Mouse (Mus musculus) ovary, postnatal 14 days (tissue): ENCODE measurements around the gene Cacna1g.

ENCODE experiments used
- DNase-seq: peaks from one replicate; pipeline ENCODE4 v3.0.0; 2022; ENCODE audit warnings: low spot score

Cacna1g gene

DNA sequence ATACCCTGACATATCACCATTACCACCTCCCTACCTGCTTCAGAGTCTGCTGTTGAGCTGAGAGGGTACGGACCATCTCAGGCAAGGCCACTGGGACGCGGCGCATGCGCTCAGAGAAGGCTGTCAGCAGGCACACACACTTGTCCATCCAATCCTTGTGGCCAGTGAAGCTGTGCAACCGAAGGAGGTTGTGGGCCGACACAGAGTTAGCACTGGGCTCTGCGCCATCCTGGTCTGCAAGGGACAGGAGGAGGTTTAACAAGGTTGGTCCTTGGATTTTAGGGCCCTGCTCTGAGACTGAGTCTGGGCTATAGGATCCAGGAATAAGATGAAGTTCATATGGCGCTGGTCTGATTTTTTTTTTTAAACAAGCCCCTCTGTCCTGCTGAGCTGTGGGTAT lies 6.4 kb upstream of the Cacna1g start:
- no peak for DNase-seq

DNA sequence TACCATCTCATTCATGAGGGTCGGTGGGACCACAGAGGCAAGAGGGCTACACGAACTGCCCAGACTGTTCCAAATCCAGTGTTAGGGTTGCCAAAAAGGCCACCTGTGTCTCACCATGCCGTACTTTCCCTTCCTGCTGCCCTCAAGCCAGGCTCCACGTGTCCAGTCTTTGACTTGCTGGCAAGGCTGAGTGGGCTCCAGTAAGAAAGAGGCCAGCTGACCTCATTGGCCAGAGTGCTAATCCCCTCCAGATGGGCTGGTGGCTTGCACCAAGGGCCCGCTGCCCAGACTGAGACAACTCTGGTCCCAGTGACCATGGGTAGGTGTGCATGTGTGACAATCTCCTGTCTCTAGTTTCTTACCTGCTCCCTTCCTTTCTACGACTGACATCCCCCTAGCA lies 3.7 kb upstream of the Cacna1g start:
- DNase-seq, result no peak

DNA sequence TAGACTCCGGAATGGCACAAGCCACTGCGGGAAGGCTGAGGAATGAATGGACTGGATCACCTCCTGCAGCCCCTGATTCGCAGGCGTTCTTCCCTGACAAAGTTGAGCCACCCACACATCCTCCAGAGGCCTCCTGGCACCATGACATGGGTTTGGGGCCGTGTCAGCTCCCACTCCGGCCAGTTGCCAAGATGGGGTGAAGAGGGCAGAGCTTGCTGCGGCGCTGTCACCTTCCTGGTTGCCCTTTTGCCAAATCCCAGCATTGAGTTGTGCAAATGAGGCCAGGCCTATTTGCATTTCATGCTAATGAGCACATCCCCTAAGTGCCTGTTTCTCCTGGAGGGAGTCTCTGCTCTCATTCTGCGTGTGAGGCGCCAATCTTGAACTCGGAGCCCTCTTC lies 1.7 kb upstream of the Cacna1g start:
- DNase-seq, result no peak

DNA sequence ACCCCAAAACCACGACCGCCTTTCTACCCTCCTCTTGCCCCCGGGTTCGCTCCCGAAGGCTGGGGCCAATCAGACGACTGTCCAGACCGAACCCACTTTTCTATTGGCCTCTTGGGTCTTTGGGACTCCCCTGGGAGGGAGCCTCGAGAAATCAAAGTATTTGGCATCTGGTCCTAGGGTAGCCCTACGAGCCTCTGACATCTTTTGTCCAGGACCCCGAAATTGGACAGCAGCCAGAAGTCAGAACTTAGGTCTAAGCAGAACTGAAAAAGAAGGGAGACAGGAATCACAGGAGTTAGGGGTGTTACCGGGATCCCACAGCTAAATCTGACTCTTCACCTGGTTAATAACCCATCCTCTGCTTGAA lies 529 bp upstream of the Cacna1g start:
- no peak for DNase-seq

DNA sequence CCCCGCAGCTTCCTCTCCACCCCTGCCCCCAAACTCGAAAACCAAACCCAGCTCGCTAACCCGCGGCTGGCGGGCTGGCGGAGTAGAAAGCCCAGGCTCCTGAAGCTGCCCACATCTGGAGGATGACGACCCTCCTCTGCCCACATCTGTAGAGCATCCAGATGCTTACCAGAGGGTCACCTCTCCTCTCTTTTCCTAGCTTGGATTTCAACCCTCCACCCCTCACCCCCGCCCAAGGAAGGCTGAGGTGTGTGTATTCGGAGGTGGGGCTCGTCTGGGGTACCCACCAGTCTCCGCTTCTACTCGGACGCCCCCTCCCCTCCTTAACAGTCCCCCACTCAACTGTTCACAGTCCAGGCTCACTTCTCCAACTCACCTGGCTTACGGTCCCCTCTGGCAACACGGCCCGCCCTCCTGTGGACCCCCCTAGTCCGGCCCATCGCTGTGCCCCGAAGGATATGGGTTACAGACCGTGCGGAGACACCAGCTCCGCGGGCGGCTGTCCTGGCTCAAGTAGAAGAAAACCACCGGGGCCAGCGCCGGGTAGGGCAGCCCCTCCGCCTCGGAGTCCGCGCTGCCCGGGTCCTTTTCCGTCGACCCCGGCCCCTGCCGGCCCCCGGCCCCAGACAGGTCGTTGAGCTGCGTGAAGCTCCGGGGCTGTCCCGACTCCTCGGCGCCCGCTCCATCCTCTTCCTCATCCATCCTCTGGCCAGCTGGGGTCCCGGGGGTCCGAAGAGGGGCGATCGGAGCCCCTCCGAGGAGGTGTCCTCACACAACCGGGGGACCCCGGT lies 887 bp downstream of the Cacna1g start:
- no peak for DNase-seq

DNA sequence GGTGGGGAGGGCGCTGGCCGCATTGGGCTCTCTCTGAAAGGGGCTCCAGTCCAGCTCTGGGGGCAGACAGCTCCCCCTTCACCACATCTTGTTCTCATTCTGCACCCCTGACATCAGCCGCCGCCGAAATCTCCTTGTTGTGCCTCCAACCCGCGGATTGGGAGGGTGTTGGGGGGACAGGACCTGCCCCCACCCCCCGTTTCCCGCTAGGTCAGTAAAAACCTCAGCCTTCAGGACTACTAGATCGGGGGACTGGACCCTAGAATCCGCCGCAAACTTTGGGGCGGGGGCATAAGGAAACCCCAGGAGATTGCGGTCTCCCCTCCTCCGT lies 1.4 kb downstream of the Cacna1g start:
- no peak for DNase-seq

DNA sequence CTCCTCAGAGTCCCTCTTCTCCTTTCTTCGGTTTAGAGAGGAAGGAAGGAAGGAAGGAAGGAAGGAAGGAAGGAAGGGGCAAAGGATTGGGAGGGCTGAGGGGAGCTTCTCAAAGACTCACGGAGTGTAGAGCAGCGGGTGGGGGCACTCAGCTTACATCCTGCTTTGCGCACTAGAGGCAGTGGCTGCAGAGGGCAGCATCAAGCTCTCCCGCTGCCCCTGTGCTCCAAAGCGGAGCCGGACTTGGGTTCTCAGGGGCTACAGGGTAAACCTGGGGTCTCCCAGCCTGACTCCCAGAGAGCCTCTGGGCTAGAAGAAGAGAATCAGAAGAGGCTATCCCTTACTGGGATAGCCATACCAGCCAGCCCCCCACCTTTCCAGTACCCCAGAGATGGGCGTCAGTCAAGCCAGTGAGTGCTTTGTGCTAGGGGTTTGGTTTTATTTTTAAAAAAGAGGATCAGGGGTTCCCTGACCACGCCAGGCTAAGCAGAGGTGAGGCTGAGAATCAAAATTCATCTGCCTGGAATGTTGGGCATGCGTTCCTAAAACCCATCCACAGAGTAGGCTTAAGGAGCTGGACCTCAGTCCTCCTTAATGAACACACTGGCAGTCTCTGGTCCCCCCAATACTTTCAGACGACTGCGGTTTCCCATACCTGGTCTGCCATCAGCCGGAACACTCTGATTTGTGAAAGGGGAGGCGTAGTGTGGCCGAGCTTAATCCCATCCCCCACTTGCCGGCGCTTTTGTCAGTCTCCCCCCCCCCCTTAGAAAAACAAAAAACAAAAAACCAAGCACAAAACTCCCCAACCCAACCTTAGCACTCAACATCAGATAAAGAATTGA lies 2.0 kb downstream of the Cacna1g start:
- DNase-seq, result no peak

DNA sequence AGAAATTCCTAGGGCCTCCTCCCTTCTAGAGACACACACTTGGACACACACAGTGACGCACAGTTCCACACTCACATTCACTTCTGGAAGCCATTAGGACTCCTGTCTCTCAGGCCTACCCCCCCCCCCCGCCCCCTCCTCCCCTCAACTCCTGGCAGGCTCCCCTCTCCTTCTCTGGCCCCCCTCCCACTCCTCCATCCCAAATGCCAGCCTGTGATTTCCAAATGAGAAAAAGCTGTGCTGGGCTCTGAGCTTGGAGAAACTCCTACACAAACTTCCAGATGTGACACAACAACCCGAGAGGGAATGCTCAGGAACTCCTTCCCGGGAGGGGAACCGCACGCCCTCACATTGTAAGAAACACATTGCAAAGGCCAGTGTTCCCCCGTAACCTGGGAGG lies 3.6 kb downstream of the Cacna1g start:
- no peak for DNase-seq

DNA sequence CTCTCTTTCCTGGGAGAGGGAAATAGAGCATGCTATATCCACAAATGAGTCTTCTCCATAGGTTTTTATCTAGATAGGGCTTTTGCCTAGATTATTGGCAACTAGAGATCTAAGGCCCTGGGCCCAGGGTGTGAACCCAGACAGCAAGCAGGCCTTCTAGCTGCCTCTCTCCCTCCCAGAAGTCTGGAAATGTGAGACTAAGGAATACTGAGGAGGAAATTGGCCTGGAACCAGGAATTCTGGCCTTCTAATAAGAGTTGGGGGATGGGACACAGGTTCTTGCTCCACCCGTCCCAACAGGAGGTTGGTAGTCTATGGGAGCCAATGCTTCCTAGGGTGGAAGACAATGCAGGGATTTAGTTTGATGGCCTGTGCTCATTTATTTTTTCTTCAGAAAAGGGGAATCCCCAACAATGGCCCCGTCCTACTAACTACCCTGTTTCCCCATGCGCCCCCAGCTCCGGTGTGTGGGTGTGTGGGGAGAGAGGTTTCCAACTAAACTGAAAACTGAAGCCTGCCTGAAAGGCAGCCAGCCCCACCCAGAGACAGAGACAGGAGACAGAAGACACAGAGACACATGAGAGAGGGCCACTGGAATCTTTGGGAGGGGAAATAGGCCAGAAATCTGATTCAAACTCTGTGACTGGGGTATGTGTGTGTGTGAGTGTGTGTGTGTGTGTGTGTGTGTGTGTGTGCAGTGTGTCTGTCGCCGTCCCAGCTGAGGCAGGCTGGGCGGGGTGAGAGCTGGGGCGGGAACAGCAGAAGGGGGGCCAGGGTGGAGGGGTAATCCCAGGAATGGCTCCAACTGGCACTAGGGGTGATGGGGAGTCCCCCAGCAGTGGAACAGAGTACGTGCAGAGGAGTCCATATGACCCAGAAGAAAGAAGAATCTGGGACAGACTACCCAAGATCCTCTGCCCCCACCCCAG lies 4.6 kb downstream of the Cacna1g start:
- DNase-seq, result no peak

DNA sequence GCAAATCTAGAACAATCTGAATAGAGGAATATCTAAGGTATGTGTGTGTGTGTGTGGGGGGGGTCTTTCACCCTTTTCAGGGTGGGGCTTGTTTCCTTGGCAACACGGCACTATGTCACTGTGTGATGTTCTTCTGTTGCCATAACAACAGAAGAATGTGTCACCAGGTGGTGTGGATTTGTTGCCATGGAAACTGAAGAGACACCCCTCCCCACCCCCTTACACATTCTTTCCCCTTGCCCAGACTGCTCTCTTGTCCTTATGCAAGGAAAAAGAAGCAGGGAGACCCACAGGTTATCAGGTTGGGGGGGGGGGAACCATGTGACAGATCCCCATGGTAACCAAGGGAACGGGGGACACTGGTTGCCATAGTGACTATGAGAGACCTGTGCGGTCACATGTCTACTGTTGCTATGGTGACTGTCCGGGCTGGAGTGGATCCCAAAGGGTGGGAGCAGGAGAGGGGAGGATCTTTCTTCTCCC lies 5.4 kb downstream of the Cacna1g start:
- no peak for DNase-seq

DNA sequence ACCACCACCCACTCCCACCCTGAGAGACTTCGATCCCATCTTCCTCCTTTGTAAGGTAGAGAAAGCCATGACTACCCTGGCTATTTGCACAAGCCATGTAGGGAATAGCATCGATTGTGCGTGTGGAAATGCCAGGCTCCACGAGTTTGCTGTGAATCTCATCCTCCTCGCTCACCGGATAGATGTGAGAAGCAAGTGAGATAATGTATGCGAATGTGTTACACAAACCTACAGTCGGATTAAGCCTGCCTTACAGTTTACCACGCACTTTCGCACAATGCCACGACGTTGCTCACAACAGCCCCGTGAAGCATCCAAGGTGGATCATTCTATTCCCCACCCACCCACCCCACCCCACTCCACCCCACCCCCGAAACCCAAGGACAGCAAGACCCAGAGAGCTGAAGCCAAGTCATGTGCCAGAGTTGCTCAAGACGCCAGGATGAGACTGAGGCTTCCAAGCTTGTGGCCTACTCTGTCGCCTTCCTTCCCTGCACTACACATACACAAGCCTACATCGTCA lies 7.6 kb downstream of the Cacna1g start:
- DNase-seq, result no peak

DNA sequence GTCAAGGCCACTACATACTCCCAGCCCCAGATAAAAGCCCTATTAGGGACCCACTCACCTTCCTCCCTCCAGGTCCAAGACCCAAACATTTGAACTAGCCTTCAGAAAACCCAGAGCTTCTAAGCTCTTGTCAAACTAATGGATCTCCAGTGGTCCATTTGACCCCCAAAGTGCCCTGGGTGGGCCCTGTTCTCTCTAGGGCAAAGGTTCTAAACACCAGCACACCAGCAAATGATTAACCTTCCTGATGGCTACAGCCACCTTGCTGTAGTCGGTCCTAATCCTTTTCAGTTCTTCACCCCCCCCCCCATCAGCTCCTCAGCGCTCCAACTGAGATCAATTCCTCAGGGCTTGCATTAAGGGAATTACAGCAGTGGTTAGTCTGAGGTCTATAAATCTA lies 9.8 kb downstream of the Cacna1g start:
- DNase-seq, result no peak

DNA sequence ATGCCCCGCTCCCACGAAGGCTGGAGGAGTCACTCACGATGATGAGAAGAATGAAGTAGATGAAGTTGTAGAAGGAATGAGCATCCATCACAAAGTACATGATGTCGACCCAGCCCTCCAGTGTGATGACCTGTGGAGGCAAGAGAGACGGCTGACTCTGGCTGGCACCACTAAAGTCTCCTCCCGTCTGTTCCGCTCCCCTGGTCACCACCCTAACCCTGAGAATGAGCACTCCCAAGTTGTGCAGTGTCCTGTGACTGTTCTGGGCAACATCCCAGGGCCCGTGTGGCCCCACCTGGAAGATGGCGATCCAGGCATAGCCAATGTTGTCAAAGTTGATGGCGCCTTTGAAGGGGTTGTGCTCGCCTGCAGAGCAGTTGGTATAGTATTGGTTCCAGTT lies 12.1 kb downstream of the Cacna1g start:
- DNase-seq, result no peak

DNA sequence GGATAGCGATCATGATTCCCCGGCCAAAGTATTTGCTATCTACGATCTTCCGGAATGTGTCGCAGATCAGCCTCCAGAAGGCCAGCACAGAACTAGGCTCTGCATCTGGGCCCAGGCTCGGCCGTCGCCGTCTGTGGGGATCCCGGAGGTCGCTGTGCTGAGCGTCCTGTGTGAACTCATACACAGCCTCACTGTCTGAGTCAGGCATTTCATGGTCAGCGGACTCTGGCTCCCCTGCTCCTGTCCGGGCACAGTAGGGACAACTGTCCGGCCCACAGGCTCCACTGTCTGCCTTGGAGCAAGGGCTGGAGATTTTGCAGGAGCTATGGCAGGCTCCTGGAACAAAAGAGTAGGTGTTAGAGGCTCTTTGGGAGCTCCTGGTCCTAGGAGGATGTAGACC lies 17.0 kb downstream of the Cacna1g start:
- no peak for DNase-seq

DNA sequence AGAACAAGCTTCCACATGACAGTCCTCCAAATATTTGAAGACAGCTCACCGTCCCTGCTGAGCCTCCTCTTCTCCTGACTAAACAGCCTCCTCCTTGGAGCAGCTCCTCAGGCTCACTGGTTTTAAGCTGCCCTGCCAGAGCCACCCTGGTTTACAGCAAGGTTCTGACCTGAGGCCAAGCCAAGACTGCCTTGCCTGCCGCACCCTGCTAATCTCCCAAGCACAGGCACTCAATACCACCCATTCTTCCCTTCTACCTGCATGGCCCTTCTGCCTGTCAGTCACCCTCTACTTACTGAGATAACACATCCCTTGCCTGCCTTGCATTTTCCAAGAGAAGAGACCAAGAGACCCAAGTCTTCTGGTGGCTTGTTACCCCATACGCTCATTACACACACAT lies 17.7 kb downstream of the Cacna1g start:
- no peak for DNase-seq

DNA sequence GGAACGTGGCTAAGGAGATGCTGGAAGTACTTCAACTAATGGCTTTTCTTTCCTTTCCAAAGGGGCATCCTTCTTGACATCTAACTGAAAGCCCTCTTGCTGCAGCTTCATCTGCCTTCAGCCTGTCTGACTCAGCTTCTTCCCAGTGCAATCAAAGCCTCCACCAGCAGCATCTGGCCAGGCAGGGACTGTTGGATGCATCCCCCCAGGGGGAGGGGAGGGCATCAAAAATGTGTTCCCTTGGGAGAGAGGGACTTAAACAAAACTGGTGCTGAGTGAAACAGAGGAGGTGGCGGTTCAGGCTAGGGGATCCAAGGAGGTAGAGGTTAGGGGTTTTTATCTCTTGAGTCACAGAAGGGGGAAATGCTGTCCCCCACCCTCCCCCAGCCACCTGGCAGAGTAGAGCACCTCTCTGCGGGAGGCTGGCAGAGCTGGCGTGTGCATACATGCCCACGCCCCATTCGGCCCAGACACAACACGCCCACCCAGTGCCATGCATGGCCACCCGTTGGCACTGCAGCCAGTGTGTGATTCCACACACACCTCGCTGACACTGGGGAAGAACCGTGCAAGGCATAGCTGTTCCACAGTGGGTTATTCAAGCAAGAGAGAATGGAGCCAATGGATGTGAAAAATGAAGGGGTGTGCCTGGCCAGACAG lies 18.7 kb downstream of the Cacna1g start:
- DNase-seq, result no peak

DNA sequence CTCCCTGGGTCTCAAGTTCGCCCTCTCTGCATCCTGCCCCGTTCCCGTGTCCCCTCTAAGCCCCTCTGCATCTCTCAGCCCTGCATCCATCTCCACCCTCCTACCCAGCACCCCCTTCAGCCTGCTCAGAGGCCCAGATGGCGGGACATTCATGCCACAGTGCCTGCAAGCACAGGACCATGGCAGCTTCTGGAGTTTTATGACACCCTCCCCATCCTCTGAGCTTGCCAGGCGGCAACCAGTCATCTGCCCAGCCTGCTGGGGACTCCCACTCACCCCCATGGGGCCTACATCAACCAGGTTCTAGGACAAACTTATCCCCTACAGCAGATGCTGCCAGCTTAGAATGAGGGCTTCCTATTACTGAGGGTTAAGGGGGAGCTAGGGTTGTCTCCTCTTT lies 19.2 kb downstream of the Cacna1g start:
- DNase-seq, result no peak

DNA sequence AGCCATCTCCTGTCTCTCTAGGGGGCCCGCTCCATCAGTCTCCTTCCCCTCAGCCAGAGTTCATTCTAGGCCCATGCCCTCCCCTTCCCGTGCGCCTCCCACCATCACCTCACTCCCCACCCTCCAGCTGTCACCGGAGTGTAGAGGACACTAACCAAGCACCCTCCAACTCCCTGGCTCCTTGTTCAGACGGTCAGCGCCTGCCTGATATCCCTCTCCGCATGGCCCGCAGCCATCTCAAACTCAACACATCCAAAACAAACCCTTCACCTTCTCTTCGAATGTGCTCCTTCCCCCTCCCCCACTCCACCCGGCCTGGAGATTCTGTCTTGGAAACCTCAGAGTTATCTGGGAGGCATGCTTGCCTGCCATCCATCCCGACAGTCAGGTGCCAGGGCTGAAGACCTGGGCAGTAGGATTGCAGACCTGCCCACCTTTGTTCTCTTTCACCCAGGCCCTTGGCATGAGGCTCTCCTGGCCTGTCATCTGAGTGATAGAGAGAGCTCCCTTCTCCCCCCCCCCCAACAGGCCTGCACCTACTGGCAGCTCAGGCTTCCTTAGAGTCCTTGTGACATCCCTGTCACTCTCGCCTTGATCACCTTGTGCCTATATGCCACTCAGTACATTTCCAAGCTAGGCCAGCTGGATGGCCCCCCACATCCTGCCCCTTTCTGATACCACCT lies 22.8 kb downstream of the Cacna1g start:
- DNase-seq, result no peak

DNA sequence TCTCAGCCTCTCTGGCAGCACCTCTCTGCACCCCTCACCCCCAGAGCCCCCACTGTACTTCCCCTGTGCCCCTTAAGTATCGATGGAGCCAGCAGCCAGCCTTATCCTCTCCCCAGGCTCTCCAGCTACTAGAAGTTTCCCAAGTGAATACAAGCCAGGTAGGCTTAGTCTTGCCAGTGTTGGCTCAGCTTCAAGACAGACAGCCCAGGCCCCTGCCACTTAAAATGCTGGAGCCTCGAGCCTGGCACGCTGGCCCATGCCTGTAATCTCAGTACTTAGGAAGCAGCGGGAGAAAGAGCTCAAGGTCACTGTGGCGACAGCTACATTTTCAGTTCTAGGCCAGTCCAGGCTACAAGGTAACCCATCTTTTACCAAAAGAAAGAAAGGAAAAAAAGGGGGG lies 24.1 kb downstream of the Cacna1g start:
- DNase-seq, result no peak

DNA sequence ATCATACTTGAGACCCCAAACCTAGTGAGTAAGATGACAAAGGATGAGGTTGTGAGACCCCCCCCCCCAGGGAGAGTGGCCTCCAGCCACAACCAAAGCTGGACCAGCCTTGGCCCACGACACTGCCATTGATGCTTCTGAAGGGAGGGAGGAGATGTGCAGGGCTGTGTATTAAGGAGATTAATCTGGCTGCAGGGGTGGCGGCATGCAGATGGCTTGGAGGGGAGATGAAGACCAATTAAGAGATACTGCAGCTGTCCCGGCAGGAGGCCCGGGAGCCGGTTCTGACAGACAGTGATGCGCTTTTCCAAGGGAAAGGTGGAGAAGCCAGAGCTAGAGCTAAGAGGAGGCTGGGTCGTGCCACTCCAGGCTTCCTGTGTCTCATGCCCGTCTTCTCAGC lies 24.8 kb downstream of the Cacna1g start:
- no peak for DNase-seq

DNA sequence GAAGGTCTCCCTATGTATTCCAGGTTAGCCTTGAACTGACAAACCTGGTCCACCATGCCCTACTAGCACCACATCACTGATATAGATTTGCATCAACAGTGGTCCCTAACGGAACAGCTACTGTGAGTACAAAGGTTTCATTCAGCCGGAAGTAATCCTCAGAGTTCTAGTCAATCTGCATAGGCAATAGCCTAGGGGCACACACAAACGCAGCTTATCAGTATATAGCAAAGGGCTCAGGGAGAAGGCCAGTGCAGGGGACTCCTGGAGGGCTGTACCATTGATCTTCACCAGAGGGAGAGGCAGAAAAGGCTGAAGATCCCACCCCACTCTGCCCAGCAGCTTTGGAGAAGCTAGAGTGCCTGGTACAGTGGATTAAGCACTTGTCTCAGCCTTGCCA lies 27.0 kb downstream of the Cacna1g start:
- DNase-seq, result no peak
